8 mouse cellular contexts compared by ENCODE assay signal in genomic region chr1:164722054-164722453, GRCm38 (mm10).
DNase-seq lines count a peak whose midpoint lies in the region; ATAC-seq lines count a peak whose summit lies in the region.
"Had no signal": no experiment of that assay in that cellular context is flagged by ENCODE, and none has a peak within 500 bp of the region (broad histone marks: within the 10 kb centered on the region; RNA-seq: fewer than 3 reads in every experiment).

No protein-coding gene starts in this region.

- no peaks in the 10 kb centered on the region for H3K9me3 ChIP-seq in intestine, embryonic 16.5 days (ENCODE audit: control insufficient read depth, low read length)
- H3K9me3 ChIP-seq: heart, embryonic 13.5 days had no signal

- no peaks in the 10 kb centered on the region for H3K36me3 ChIP-seq in intestine, embryonic 16.5 days (ENCODE audit: control insufficient read depth, insufficient read depth, low read length)
- H3K36me3 ChIP-seq: heart, embryonic 13.5 days had no signal

- ATAC-seq in intestine, embryonic 16.5 days: peak; percentile 71

- no peak overlapping the region for H3K27ac ChIP-seq in intestine, embryonic 16.5 days (ENCODE audit: low read length)
- H3K27ac ChIP-seq: heart, embryonic 13.5 days had no signal

- WGBS in intestine, embryonic 16.5 days: 22% methylated on average over 1 of the region's 1 CpGs

- no peak overlapping the region for H3K9ac ChIP-seq in intestine, embryonic 16.5 days (ENCODE audit: low read depth, low read length)
- H3K9ac ChIP-seq: heart, embryonic 13.5 days had no signal

- no peaks in the 10 kb centered on the region for H3K27me3 ChIP-seq in intestine, embryonic 16.5 days (replicated peaks; ENCODE audit: control insufficient read depth, insufficient read depth, low read length)
- H3K27me3 ChIP-seq: heart, embryonic 13.5 days had no signal

- H3K4me2 ChIP-seq in intestine, embryonic 16.5 days (ENCODE audit: low read depth, low read length): no peak overlapping the region
- H3K4me2 ChIP-seq: heart, embryonic 13.5 days had no signal

- peak; percentile 13 for DNase-seq in MN1 (ENCODE audit: low spot score)
- DNase-seq in brain, adult 2 months (ENCODE audit: low read depth, low spot score): peak; percentile 89
- peak; percentile 64 to 91 for DNase-seq in left cerebral cortex, postnatal 25 days (ENCODE audit: low spot score in 2 of 2)
- DNase-seq in kidney, postnatal 10 days: no peak
- DNase-seq in cerebellum, adult 9-11 months: no peak
- DNase-seq in lung, postnatal 10 days: no peak

- 0 out of 2 replicates have a peak, but pooled peaks cover 3% of the 10 kb centered on the region for H3K4me1 ChIP-seq in intestine, embryonic 16.5 days (ENCODE audit: control insufficient read depth, insufficient read depth, low read length)

- intact Hi-C loops in left cerebral cortex, postnatal 25 days (cut with DNase I): no loop called here

- no peak overlapping the region for H3K4me3 ChIP-seq in intestine, embryonic 16.5 days (ENCODE audit: low read length)
- H3K4me3 ChIP-seq: heart, embryonic 13.5 days had no signal

Comparison
In these comparisons a context has a peak if more than half of its experiments do, and no peak if none do; other contexts are left out.
1. DNase-seq: peak in MN1 (single experiment), brain, adult 2 months (single experiment) and left cerebral cortex, postnatal 25 days (2 of 2); none in kidney, postnatal 10 days (single experiment), cerebellum, adult 9-11 months (single experiment) and lung, postnatal 10 days (single experiment).